13 mouse cellular contexts compared by ENCODE assay signal in genomic region chr7:5012681-5013513, GRCm38 (mm10). TPM values are rescaled to one million over a fixed set of nuclear protein-coding genes. Genes with fewer than 3 reads are reported as not detected.
DNase-seq lines count a peak whose midpoint lies in the region; ATAC-seq lines count a peak whose summit lies in the region.
"Had no signal": no experiment of that assay in that cellular context is flagged by ENCODE, and none has a peak within 500 bp of the region (broad histone marks: within the 10 kb centered on the region; RNA-seq: fewer than 3 reads in every experiment).

No protein-coding gene starts in this region.

- no peak overlapping the region for H3K9ac ChIP-seq in midbrain, embryonic 14.5 days (replicated peaks; ENCODE audit: low read length)
- H3K9ac ChIP-seq in stomach, embryonic 15.5 days = no peak overlapping the region

- peaks cover 10% of the 10 kb centered on the region for H3K9me3 ChIP-seq in midbrain, embryonic 10.5 days (replicated peaks)
- no peaks in the 10 kb centered on the region for H3K9me3 ChIP-seq in midbrain, embryonic 14.5 days (ENCODE audit: control insufficient read depth, low read length)
- no peaks in the 10 kb centered on the region for H3K9me3 ChIP-seq in limb, embryonic 10.5 days (replicated peaks)
- H3K9me3 ChIP-seq in stomach, embryonic 15.5 days = no peaks in the 10 kb centered on the region

- no peak overlapping the region for H3K27ac ChIP-seq in midbrain, embryonic 10.5 days (replicated peaks)
- H3K27ac ChIP-seq in midbrain, embryonic 14.5 days (replicated peaks; ENCODE audit: low read depth, low read length) = no peak overlapping the region
- no peak overlapping the region for H3K27ac ChIP-seq in limb, embryonic 10.5 days
- no peak overlapping the region for H3K27ac ChIP-seq in stomach, embryonic 15.5 days

- peaks cover 15% of the 10 kb centered on the region for H3K4me1 ChIP-seq in midbrain, embryonic 10.5 days
- H3K4me1 ChIP-seq in midbrain, embryonic 14.5 days (ENCODE audit: control insufficient read depth, insufficient read depth, low read length) = no peaks in the 10 kb centered on the region
- peaks cover 16% of the 10 kb centered on the region; the same call in 1 of the 2 replicates for H3K4me1 ChIP-seq in limb, embryonic 10.5 days
- H3K4me1 ChIP-seq in stomach, embryonic 15.5 days = 0 out of 2 replicates have a peak, but pooled peaks cover 4% of the 10 kb centered on the region

- no peaks in the 10 kb centered on the region for H3K27me3 ChIP-seq in midbrain, embryonic 10.5 days (ENCODE audit: low read depth, poor library complexity, severe bottlenecking)
- no peaks in the 10 kb centered on the region for H3K27me3 ChIP-seq in midbrain, embryonic 14.5 days (ENCODE audit: control insufficient read depth, insufficient read depth, low read length)
- H3K27me3 ChIP-seq in limb, embryonic 10.5 days (ENCODE audit: low read depth, poor library complexity, severe bottlenecking) = no peaks in the 10 kb centered on the region
- H3K27me3 ChIP-seq in stomach, embryonic 15.5 days (replicated peaks) = no peaks in the 10 kb centered on the region

- WGBS in midbrain, embryonic 10.5 days = 90% methylated on average over 27 of the region's 27 CpGs
- 93% methylated on average over 27 of the region's 27 CpGs for WGBS in midbrain, embryonic 14.5 days
- 92% methylated on average over 27 of the region's 27 CpGs for WGBS in limb, embryonic 10.5 days
- WGBS in stomach, embryonic 15.5 days = 84% methylated on average over 27 of the region's 27 CpGs

- DNase-seq in heart, adult 11 months = peak; percentile 90
- no peak for DNase-seq in heart, adult 8-10 months (ENCODE audit: low spot score)
- DNase-seq in midbrain, embryonic 10.5 days (ENCODE audit: low spot score) = no peak
- DNase-seq in midbrain, embryonic 14.5 days = no peak
- DNase-seq in limb, embryonic 10.5 days (ENCODE audit: low spot score) = no peak
- no peak for DNase-seq in left cerebral cortex, postnatal 36 days (ENCODE audit: low spot score in 2 of 2)
- DNase-seq in kidney, adult 18-20 months = no peak
- DNase-seq: adrenal gland, postnatal 36 days; kidney, adult 2 months; right cerebral cortex, postnatal 14 days; thymus, postnatal 4 days had no signal

- intact Hi-C loops in left cerebral cortex, postnatal 36 days (cut with DNase I) = no loop called here

- ATAC-seq in midbrain, embryonic 14.5 days (ENCODE audit: low FRiP score, low TSS enrichment) = no peak
- no peak for ATAC-seq in stomach, embryonic 15.5 days (ENCODE audit: insufficient read depth, low FRiP score, low read depth)
- ATAC-seq: CD4-positive, CD25-positive, alpha-beta regulatory T cell, adult 4 months had no signal

- H3K4me2 ChIP-seq in midbrain, embryonic 14.5 days (ENCODE audit: low read length) = no peak overlapping the region
- H3K4me2 ChIP-seq in stomach, embryonic 15.5 days = peak overlapping the region; percentile 54; the same call in 1 of the 2 replicates

- peaks cover 65% of the 10 kb centered on the region for H3K36me3 ChIP-seq in midbrain, embryonic 10.5 days
- peaks cover 48% of the 10 kb centered on the region for H3K36me3 ChIP-seq in midbrain, embryonic 14.5 days (ENCODE audit: control insufficient read depth, insufficient read depth, low read length)
- H3K36me3 ChIP-seq in limb, embryonic 10.5 days = peaks cover 65% of the 10 kb centered on the region
- peaks cover 53% of the 10 kb centered on the region for H3K36me3 ChIP-seq in stomach, embryonic 15.5 days

- H3K4me3 ChIP-seq in midbrain, embryonic 10.5 days = peak overlapping the region; percentile 77
- H3K4me3 ChIP-seq in midbrain, embryonic 14.5 days (replicated peaks; ENCODE audit: low read depth, low read length) = no peak overlapping the region
- H3K4me3 ChIP-seq in limb, embryonic 10.5 days = peak overlapping the region; percentile 69
- peak overlapping the region; percentile 77 for H3K4me3 ChIP-seq in stomach, embryonic 15.5 days (replicated peaks)

RNA-seq across cellular contexts. Expression of gene Zfp524, which starts 1.3 kb away (rescaled TPM):
- 10 to 100 TPM in 2 of 4 experiments, 1 to 10 TPM in 2; 7.2 to 12.1 (median 9.5) TPM for total RNA-seq in heart, adult 8-10 months (2022)
- polyA plus RNA-seq in midbrain, embryonic 10.5 days (2016; fragmentation: Nextera tagmentation; extraction: Ambion mirVana) = 7.1 and 9.1 TPM in 2 replicates
- polyA plus RNA-seq in midbrain, embryonic 14.5 days (2014; fragmentation: Nextera tagmentation; extraction: Ambion mirVana) = 8.4 and 9.4 TPM in 2 replicates
- polyA plus RNA-seq in limb, embryonic 10.5 days (2016; fragmentation: Nextera tagmentation; extraction: Ambion mirVana) = 8.2 and 9.0 TPM in 2 replicates
- polyA plus RNA-seq in stomach, embryonic 15.5 days (2015; fragmentation: Nextera tagmentation; extraction: Ambion mirVana) = 16.0 and 16.4 TPM in 2 replicates
- total RNA-seq in left cerebral cortex, postnatal 36 days (2021) = 1 to 10 TPM; 6.7 to 7.0 TPM

RNA-seq across cellular contexts. Expression of gene Fiz1, which starts 1.6 kb away (rescaled TPM):
- total RNA-seq in heart, adult 8-10 months (2022) = 10 to 100 TPM; 15.2 to 25.9 (median 17.5) TPM
- 56.7 and 58.1 TPM in 2 replicates for polyA plus RNA-seq in midbrain, embryonic 10.5 days (2016; fragmentation: Nextera tagmentation; extraction: Ambion mirVana)
- polyA plus RNA-seq in midbrain, embryonic 14.5 days (2014; fragmentation: Nextera tagmentation; extraction: Ambion mirVana) = 36.2 and 38.0 TPM in 2 replicates
- polyA plus RNA-seq in limb, embryonic 10.5 days (2016; fragmentation: Nextera tagmentation; extraction: Ambion mirVana) = 64.8 and 68.3 TPM in 2 replicates
- polyA plus RNA-seq in stomach, embryonic 15.5 days (2015; fragmentation: Nextera tagmentation; extraction: Ambion mirVana) = 40.6 and 43.0 TPM in 2 replicates
- 10 to 100 TPM; 22.2 to 32.9 TPM for total RNA-seq in left cerebral cortex, postnatal 36 days (2021)

RNA-seq across cellular contexts. Expression of gene Gm44973, which starts 2.4 kb away (rescaled TPM):
- not detected for total RNA-seq in heart, adult 8-10 months (2022)
- 1.2 and 1.5 TPM in 2 replicates for polyA plus RNA-seq in midbrain, embryonic 10.5 days (2016; fragmentation: Nextera tagmentation; extraction: Ambion mirVana)
- polyA plus RNA-seq in midbrain, embryonic 14.5 days (2014; fragmentation: Nextera tagmentation; extraction: Ambion mirVana) = 1.3 TPM in 1 of 2 replicates, not detected in the other
- 2.0 TPM in 1 of 2 replicates, not detected in the other for polyA plus RNA-seq in limb, embryonic 10.5 days (2016; fragmentation: Nextera tagmentation; extraction: Ambion mirVana)
- 1.5 and 2.0 TPM in 2 replicates for polyA plus RNA-seq in stomach, embryonic 15.5 days (2015; fragmentation: Nextera tagmentation; extraction: Ambion mirVana)
- not detected for total RNA-seq in left cerebral cortex, postnatal 36 days (2021)
- total RNA-seq: adrenal gland, postnatal 36 days had no signal

RNA-seq across cellular contexts. Expression of gene Zfp865, which starts 7.3 kb away (rescaled TPM):
- total RNA-seq in heart, adult 8-10 months (2022) = 10 to 100 TPM; 11.5 to 13.3 (median 12.8) TPM
- 5.2 and 5.5 TPM in 2 replicates for polyA plus RNA-seq in midbrain, embryonic 10.5 days (2016; fragmentation: Nextera tagmentation; extraction: Ambion mirVana)
- 6.8 and 8.3 TPM in 2 replicates for polyA plus RNA-seq in midbrain, embryonic 14.5 days (2014; fragmentation: Nextera tagmentation; extraction: Ambion mirVana)
- polyA plus RNA-seq in limb, embryonic 10.5 days (2016; fragmentation: Nextera tagmentation; extraction: Ambion mirVana) = 7.5 and 7.7 TPM in 2 replicates
- polyA plus RNA-seq in stomach, embryonic 15.5 days (2015; fragmentation: Nextera tagmentation; extraction: Ambion mirVana) = 5.5 and 7.7 TPM in 2 replicates
- 10 to 100 TPM; 32.7 to 42.3 TPM for total RNA-seq in left cerebral cortex, postnatal 36 days (2021)

RNA-seq across cellular contexts. Expression of gene Ccdc106, which starts 7.5 kb away (rescaled TPM):
- under 1 TPM in 1 of 4 experiments, not detected in 3; 0.22 TPM for total RNA-seq in heart, adult 8-10 months (2022)
- polyA plus RNA-seq in midbrain, embryonic 10.5 days (2016; fragmentation: Nextera tagmentation; extraction: Ambion mirVana) = 5.1 and 5.2 TPM in 2 replicates
- polyA plus RNA-seq in midbrain, embryonic 14.5 days (2014; fragmentation: Nextera tagmentation; extraction: Ambion mirVana) = 47.0 and 63.6 TPM in 2 replicates
- polyA plus RNA-seq in limb, embryonic 10.5 days (2016; fragmentation: Nextera tagmentation; extraction: Ambion mirVana) = 5.5 and 9.0 TPM in 2 replicates
- 19.2 and 20.8 TPM in 2 replicates for polyA plus RNA-seq in stomach, embryonic 15.5 days (2015; fragmentation: Nextera tagmentation; extraction: Ambion mirVana)
- 10 to 100 TPM; 60.6 to 60.9 TPM for total RNA-seq in left cerebral cortex, postnatal 36 days (2021)
